Mouse (Mus musculus): ENCODE results near the gene Sox5.

The Sox5 gene

DNA sequence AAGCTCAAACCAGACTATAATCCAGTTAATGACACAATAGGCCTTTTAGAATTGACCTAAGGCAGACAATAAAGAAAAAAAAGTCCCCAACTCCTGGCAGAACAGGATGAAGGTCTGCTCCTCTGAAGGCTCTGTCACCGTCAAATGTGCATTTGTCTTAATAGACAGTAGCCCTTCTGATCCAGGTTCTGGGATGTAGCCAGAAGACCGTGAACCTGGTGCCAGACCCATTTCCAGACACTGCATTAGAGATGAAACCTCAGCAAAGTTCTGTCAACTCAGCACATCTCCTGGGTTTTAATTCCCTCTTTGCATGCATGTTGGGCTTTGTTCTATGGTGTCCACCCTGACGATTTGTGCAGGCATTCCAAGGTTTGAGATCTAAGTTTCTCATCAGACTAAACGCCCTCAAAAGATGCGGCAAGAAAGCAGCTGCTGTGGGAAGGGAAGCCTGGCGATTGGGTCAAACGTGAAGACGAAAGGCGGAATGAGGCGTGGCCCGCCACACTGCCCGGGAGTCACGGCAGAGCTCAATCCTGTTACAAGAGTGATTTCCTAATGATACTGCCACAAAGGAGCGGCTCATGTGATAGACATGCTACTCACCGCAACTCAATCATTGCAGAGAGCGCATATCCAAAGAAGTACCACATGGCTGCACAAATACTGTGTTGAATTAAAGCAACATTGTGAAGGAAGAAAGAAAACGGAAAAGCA, 394.1 kb downstream of the Sox5 start:
- no peak for DNase-seq

DNA sequence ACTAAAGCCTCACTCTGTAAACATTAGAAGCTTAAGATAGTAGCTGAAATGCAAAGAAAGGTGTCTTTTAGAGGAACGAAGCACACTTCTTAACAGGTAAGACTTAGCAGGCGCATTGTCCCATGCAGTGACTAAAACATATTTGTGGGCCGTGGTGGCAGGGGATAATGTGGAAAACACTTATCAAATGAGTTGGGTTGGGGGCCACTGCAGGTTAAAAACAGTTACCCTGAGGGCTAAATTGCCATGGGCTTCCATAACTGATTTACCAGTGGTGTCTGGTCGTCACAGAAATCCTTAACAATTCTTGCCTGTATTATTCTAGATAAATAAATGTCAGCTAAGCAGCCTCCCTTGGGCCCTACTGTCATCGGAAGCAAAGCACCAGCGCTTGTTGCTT, 401.1 kb downstream of the Sox5 start:
- no peak for DNase-seq

GRCm38 (mm10) chr6:144380171-144380570, 401.6 kb downstream of the Sox5 start:
- no peak for DNase-seq

DNA sequence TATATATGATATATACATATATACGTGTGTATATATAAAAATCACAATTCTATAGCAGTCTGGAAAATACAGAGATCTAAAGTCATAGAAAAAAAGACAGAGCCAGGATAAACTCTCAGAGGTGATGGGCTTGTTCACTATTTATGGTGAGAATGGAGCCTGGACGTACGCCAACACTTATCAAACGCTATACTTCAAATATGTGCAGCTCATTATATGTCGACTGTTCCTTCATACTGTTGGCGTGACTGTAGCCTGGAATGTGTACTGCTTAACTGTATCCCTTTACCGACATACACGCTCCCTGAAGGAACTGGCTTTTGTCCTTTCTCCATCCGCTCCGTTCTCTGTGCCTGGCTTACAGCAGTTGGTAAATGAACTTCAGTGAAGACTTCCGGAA, 407.0 kb downstream of the Sox5 start:
- no peak for DNase-seq

DNA sequence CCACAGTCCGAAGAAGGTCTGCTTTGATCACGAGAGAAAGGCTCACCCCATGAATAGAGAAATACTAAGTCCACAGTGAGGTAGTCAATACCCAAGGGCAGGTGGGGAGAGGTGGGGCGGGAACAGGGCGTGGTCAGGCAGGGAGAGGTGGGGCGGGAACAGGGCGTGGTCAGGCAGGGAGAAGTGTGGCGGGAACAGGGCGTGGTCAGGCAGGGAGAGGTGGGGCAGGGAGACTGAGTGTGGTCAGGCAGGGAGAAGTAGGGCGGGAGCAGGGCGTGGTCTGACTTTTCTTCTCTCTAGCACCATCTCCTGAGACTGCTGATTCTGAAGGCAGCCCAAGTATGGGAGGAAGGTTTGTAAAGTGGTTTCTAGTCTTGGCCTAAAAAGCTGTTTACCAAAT, 411.1 kb downstream of the Sox5 start:
- no peak for DNase-seq

DNA sequence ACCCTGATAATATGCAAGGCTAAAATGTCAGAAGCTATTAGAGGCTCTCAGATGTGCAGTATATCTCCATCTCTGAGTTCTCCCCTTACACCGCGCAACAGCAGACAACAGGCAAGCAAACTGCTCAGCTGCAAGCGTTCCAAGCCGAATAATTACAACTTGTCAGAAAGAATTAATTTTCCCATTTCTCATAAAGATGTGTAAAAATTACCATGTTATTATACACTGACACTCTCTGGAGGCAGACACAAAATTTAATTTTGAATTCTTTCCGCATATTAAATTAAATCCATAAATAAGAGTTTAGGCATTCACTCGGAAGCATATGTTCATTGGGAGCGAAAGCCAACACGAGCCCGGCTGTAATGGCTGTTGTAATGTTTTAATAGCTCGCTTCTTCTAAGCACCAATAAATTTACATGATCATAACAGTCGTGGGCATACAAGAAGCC, 414.1 kb downstream of the Sox5 start:
- no peak for DNase-seq

DNA sequence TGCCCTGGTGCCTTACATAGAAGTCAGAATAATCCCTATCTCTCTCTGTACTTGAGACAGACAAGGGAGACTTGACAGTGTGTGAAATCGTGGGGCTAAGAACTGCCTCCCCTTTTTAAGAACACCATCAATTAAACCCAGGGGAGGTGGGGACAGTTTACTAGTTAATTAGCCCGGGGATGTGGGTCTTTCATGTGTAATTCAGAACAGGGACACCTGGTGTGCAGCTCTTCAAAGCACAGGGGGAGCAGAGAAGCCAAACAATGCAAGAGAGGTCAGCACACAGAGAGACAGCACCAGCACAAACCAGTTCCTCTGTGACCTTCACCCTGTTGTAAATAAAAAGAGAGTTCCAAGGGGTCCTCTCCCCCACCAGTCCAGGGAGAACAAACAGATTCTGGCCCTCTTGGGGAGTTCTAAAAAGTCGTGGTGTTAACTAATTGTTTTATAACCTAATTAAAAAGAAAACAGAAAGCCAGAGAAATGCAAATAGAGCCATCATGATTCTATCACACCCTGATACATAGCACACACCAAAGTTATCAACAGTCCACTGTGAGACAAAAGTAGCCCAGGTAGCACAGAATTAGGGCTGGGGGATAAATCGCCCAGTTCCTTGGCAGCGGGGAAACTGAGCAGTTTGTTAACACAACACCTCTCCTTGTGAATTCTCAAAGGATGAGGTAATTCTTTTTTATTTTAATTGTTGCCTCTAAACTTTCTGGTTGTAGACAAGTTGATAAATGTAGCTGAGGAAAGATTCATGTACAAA, 420.3 kb downstream of the Sox5 start:
- no peak for DNase-seq

GRCm38 (mm10) chr6:144357081-144357480, 424.7 kb downstream of the Sox5 start:
- no peak for DNase-seq

GRCm38 (mm10) chr6:144351049-144351448, 430.7 kb downstream of the Sox5 start:
- no peak for DNase-seq

GRCm38 (mm10) chr6:144343338-144343737, 438.4 kb downstream of the Sox5 start:
- peak; percentile 56 to 75 for DNase-seq

DNA sequence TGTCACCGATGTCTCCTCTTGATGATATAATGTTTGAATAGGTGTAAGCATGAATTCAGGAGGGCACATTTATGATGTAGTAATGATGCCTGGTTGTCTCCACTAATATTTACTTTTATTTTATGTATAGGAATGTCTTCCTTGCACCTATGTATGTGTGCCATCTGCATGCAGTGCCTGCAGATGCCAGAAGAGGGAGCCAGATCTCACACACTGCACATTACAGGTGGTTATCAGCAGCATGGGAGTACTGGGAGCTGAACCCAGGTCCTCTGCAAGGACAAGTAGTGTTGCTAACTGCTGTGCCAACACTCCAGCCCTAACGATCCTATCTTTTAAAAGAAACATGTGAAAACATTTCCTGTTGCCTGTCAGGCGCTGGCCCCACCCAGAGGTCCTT, 442.2 kb downstream of the Sox5 start:
- DNase-seq = peak in 1 of 2 experiments; percentile 8

DNA sequence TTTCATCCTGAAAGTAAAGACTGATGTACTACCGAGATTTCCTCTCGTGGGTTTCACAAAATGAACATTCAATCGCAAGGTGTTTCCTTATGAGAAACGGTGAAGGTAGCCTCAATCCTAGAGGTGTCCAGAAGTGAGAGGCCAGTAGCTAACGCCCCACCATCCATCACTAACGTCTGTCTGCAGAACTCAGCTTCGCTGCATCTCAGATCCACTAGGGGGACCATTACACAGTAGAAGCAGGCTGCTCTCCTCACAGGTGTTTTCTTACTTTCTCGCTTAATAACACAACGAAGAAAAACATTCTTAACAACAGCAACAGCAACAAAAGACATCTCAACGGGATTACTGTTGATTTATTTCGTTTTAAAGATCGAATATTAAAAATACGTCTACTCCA, 442.8 kb downstream of the Sox5 start:
- DNase-seq = peak; percentile 25 to 54

- DNase-seq = no peak
Observed at GRCm38 (mm10) chr6:144338221-144338620, 443.6 kb downstream of the Sox5 start.

GRCm38 (mm10) chr6:144337436-144337969, 444.3 kb downstream of the Sox5 start:
- peak in 1 of 2 experiments; percentile 10 for DNase-seq

GRCm38 (mm10) chr6:144336789-144337188, 445.0 kb downstream of the Sox5 start:
- DNase-seq = no peak

DNA sequence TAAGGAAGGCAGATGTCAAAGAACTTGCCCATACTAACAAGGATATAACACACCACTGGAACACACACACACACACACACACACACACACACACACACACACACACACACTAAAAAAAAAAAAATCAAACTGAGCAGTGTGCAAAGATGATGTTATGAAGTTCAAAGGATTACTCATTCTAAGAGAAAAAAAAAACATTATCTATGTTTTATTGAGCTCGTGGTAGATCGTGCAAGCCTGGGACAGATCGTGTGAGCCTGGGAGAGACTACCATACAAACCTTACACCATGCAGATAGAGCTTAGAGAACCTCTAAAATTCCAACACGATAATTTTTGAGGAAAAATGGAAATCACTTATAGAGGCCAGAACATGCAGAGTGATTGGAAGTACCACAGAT, 448.6 kb downstream of the Sox5 start:
- no peak for DNase-seq

- DNase-seq = no peak
Observed at GRCm38 (mm10) chr6:144332027-144332426, 449.8 kb downstream of the Sox5 start.

GRCm38 (mm10) chr6:144329311-144329930, 452.4 kb downstream of the Sox5 start:
- DNase-seq = no peak

DNA sequence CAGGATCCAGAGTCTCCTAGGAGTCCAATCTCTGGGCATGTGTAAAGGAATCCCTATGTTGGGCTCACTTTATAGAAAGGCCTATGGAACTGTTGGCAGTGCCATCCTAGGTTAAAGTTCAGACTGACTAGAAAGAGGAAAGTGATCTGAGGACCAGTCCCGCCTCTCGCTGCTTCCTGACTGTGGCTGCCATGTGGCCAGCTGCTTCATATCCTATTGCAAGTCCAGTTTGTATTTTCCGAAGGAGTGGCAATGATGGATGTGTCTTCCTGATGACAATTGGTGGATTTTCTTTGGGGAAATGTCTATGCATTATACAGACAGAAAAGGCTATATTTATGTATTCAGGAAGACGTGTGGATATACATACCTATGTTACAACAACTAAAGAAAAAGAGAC, 453.0 kb downstream of the Sox5 start:
- no peak for DNase-seq

DNA sequence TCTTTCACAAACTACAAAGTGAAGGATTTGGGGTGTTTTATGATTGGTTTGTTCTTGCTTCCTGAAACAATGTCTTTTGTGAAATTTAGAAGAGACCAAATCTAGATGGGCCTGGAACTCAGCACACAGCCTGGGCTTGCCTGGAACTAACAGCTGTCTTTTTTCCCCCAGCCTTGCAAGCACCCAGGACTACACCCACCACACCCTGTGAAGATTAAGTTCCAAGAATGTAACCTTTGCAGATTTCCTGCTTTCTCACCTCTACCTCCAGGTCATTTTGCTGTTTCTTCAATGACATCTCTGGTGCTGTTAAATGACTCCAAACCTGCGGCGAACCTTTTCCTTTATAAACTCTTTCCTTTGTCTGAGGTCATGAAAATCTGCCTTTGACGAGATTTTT, 455.0 kb downstream of the Sox5 start:
- no peak for DNase-seq

DNA sequence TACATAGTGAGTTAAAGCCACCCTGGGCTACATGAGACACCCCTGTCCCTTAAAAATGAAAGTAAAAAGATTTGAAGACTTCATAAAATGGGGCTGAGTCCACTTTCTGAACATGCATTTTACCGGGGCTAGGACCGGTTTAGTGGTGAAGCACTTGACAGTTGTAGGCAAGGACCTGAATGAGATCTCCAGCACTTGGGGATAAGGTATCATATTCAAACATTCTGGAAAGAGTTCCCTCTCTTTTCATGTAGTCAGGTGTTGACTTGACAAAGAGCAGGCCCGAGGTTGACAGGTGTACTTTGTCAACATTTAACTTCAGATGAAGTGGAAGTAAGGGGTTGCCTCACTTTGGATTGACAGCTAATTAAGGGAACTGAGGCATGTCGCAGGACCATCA, 458.4 kb downstream of the Sox5 start:
- DNase-seq = no peak

GRCm38 (mm10) chr6:144322297-144323047, 459.3 kb downstream of the Sox5 start:
- DNase-seq = no peak

GRCm38 (mm10) chr6:144320327-144320726, 461.4 kb downstream of the Sox5 start:
- no peak for DNase-seq

Measured in cerebellum, postnatal 25 days (tissue).